Mouse (Mus musculus) urinary bladder, postnatal 4 days (tissue): ENCODE results near the gene Tmem135.

Experiments used
- DNase-seq, 2 experiments: peaks; one replicate each; pipeline ENCODE4 v3.0.0; 2021 to 2022; ENCODE audit warnings: low spot score in 2 of 2

Gene Tmem135

DNA sequence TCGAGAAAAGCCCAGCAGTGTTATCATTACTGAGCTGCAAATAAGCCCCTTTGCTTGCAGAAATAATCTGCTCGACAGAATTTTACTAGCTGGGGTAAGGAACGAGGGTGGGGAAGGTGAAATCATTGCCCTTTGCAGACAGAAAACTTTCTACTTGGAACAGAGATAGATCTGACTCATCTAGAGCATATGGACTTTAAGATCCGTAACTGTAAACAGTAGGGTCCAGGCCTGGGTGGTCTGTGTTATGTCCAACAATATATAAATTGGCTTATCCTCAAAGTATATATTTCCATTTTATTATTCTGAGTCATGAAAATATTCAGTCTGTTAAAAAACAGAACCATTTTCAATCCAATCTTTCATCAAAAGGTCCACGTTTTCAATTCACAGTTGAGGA, 221.1 kb downstream of the Tmem135 start:
- DNase-seq, result no peak

DNA sequence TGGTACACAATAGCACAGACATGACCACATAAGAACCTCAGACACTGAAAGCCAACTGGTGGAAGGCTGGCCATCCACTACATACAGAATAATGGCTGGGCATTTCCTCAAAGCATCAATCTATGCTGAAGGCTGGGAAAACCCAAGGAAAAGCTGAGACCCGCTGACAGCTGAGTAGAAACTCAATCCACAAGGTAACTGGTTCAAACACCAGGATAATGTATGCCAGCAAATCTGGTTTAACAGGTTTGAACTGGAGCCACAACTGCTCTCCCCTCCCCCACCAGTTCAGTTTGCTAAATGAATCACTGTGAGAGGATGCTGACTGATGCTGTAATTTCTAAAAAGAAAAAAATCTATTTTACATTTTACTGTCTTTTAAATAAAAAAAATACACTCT, 222.7 kb downstream of the Tmem135 start:
- DNase-seq, result no peak

GRCm38 (mm10) chr7:89178601-89179000, 225.4 kb downstream of the Tmem135 start:
- no peak for DNase-seq

GRCm38 (mm10) chr7:89177926-89178325, 226.1 kb downstream of the Tmem135 start:
- DNase-seq, result no peak

DNA sequence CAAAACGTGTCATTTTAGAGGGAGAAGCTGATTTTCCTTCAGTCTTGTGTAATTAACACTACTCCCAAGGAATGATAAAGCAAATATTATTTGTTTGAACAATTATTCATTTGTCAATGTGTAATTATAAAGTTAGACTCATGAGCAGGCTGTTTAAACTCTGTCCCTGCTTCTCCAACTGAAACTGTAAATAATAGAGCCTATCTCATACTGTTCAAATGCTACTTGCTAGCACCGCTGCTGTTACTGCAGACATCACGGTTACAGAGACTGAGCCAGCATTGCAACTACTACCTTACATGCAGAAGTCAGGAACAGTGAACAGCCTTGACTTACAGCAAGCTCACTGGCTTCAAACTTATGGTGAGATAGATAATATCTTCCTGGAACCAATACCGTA, 229.6 kb downstream of the Tmem135 start:
- no peak for DNase-seq

GRCm38 (mm10) chr7:89173018-89173417, 231.0 kb downstream of the Tmem135 start:
- no peak for DNase-seq

GRCm38 (mm10) chr7:89171790-89172467, 232.1 kb downstream of the Tmem135 start:
- DNase-seq, result no peak

DNA sequence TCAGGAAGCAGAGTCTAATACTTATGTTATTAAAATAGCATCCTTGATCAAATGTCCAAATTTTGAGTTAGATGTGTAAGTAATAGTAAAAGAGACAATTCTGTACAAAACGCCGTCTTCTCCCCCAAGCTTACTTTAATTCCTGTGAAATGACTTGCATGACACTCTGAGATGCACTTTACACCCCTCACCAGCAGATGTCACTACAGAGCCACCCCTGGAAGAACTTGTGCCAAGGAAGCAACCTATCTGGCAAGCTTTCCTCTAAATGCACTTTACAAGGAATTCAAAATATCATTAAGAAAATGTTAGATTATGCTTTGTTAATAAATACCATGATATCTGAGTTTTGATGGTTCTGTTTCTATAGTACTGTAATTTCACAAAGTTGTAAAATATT, 235.4 kb downstream of the Tmem135 start:
- DNase-seq, result peak; percentile 54 to 72

DNA sequence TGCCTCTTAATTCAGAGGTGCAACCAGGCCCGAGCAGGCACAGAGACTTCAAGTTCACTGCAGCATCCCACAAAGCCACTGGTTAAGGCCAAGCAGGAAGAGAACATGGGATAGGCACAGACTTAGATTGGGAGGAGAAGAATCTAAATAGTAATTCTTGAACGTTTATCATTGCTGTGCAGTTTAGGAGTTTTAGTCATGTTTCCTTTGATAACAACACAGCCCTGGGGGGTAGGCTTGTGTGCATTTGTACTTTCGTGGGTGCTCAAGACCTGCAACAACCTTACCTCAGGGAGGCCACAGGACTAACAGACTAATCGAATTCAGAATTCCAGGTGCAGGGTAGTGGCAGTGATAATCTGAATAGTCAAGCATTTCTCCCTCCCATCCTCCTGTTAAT, 238.5 kb downstream of the Tmem135 start:
- no peak for DNase-seq

- DNase-seq, result no peak
These were observed 242.2 kb downstream of the Tmem135 start for GRCm38 (mm10) chr7:89161610-89162378.

DNA sequence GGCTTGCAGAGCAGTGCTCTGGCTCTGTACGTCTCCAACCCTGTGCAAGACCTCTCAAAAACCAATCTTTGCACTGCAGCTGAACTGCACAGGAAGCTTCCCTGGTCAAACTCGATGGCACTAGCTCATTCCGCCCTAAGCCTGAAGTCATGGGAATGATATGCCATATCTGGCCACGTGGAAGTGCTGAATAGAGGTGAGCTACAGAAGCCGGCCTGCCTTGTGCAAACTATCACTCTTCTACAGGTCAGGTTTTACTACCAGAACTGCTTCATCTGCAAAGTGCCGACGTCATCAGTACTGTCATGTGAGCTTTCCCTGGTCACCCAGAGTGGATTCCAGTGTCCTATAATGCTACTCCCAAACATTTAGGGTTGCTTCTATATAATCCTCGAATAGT, 246.7 kb downstream of the Tmem135 start:
- DNase-seq, result no peak

DNA sequence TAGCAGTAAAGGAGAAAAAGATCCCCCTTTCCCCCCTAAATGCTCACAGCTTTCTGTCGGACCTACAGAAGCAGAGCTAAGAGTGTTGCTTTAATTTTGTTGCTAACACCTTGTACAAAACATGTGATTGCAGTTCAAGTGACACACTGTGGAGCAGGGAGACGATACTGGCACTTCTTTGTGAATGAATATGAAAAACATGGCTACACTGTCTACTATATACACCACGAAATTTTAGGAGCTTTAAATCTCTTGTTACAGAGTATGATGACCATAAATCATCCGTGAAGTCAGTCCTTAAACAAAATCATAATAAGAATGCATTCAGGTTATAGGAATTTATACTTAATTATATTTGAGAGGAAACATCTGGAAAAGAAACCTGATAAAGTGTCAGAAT, 247.4 kb downstream of the Tmem135 start:
- DNase-seq, result no peak

- DNase-seq, result no peak
These were observed 248.3 kb downstream of the Tmem135 start for GRCm38 (mm10) chr7:89155741-89156140.

GRCm38 (mm10) chr7:89155223-89155622, 248.8 kb downstream of the Tmem135 start:
- no peak for DNase-seq

DNA sequence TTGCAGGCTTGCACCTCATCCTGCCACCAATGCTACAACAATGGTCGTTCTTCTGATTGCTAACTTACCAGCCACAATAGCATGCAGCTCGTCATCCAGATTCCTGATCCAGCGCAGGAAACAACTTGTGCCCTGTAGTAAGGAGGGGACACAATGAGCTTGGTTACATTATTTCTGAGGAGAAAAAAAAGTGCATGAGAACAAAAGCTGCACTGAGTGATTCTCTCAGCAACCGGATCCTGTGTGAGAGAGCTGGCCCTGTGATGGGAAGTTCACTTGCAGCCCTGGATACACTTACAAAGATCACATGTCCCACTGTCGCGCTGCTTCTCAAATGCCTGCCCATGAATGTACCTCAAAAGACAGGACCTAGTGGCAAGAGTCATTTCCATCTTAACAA, 252.7 kb downstream of the Tmem135 start:
- DNase-seq, result no peak

DNA sequence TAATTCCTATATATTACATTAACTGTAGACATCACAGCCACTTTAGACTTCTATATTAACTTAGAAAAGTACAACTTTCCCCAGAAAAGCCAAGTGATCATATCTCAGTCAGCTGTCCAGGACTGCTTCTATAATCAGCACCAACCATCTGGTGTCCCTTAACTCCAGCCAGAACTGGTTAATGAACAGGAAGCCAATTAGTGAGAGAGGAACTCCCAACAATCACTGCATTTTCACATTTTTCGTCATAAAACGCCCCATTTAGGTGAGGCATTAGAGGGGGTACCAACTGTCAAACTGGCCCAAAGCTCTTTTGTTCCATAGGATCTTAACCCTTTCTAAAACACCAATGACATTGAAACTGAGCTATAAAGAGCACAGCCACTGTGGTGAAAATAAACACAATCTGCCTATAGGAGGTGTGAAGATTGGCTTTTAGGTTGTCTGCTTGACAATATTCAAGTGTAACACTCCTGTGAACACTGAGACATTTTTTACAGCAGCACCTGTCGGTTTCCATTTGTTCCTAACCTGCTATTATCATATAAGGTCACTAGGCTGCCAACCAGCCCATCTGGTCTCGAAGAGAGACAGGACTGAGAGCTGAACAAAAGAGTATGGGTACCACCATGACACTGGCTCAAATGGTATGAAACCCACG, 263.3 kb downstream of the Tmem135 start:
- no peak for DNase-seq

DNA sequence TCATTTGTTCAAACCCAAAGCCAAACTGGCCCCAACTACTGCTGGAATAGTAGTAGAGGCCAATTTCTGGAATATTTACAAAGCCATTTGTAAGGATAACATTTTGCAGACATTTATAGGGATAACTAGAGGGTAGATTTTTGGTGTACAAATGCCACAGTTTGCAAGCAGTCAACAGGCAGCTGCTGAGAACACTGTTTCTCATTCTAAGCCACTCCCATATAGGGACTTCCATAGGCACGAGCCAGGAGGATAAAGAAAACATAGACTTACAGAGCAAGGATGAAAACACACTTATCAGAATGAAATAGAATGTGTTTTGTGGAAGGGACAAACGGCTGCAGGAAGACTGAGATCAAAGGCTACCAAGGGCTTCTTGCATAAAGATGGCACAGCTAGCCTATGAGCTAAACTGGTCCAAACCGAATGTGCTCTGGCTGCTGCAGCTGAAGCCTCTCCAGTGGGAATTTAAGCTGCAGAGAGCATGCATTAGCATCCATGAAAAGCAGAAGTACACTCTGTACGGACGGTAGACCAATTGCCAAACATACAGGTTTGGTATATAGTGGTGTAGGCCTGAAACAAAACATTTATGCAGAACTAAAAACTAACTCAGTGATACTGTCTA, 269.0 kb downstream of the Tmem135 start:
- DNase-seq, result no peak

DNA sequence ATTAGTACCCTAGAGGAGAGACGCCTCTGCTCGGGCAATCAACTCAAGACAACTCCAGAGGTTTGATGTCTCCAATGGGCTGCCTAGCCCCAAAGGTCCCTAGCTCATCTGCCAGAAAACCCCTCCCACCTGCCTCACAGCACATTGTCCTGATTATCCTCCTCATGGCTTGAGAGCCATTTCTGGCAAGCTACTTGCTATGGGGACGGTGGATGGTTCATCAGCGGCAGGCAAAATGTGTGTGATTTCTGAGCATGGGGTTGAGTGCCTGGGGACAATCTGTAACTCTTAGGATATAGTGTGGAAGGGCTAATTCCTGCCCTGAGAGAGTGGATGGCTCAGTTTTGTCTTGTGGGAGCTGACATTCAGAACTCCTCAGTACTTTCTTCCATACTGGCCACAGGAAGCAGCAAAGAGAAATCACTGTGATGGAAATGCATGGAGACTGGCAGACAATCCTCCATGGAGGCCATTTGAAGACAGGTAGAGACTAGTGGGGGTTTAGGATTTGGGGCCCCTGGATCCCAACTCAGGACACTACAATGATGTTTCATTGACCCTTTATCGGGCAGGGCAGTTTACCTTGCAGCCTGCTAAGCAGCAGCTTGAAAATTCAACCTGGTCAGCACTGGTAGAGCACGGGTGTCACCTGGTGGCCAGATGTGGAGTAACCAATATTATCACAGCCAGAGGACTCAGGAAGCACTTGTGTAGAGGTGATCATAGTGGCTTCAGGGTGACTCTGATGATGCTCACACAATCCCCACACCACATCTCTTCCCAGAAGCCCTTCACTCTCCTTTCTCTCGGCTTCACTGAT, 277.7 kb downstream of the Tmem135 start:
- peak; percentile 33 to 70 for DNase-seq

DNA sequence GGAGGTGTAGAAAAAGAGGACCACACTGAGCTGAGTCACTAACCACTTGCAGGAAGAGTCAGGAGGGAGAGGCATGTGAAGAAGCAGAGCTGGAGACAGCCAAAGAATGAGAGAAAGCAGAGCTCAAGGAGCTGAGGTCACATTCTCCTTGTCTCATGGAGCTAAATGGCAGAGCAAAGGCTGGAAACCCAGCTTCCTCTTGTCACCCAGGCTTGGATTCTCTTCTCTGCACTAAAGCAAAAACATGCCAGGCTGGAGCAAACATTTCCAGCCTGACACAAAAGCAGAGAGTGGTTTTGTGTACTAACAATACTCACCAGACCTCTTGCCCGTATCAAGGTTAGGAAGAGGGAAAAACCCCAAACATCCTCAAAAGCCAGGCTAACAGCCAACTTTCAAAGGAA, 287.8 kb downstream of the Tmem135 start:
- DNase-seq, result no peak

DNA sequence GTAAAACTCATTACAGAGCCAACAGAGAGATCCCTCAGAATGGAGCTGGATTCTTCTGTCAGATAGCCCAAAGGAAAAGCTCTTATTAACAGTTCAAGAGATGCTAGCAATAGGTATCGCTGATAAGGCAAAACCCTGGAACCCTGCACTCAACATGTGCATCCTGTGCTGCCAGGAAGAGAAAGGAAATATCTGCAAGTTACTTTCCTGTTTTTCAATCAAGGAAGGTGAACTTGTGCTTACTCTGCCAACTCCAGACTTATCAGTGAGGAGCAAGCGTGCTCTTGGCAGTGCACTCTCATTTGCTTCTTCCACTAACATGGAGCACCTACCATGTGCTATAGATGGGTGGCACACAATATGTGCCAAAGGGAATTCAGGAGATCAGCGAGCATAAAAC, 288.4 kb downstream of the Tmem135 start:
- DNase-seq, result no peak

- no peak for DNase-seq
These were observed 297.6 kb downstream of the Tmem135 start for GRCm38 (mm10) chr7:89106421-89106820.

- DNase-seq, result no peak
These were observed 304.3 kb downstream of the Tmem135 start for GRCm38 (mm10) chr7:89099756-89100155.
